Mouse (Mus musculus) kidney, embryonic 16.5 days (tissue): ENCODE measurements around the gene Man1a. TPM values are rescaled to one million over a fixed set of nuclear protein-coding genes. Genes with fewer than 3 reads are reported as not detected.

Source experiments
- ATAC-seq: fragments of 200-750 bp; cut with Nextera tagmentation; 2 replicates; pipeline ENCODE4 v1.8.0; 2017; ENCODE audit warnings: moderate TSS enrichment; ENCODE audit not compliant: low FRiP score, low TSS enrichment
- H3K27ac ChIP-seq: fragments of 300-500 bp; sonication (generic); 2 replicates; pipeline ENCODE4 v1.5.1; 2014; ENCODE audit warnings: low read length
- H3K27me3 ChIP-seq: fragments of 300-500 bp; sonication (generic); 2 replicates; pipeline ENCODE4 v1.6.1; 2014; ENCODE audit warnings: low read length, control low read depth, mixed read lengths; ENCODE audit not compliant: insufficient read depth
- H3K36me3 ChIP-seq: fragments of 300-500 bp; sonication (generic); 2 replicates; pipeline ENCODE4 v1.6.1; 2014; ENCODE audit warnings: low read length, control low read depth, mixed read lengths; ENCODE audit not compliant: insufficient read depth
- H3K4me1 ChIP-seq: fragments of 300-500 bp; sonication (generic); 2 replicates; pipeline ENCODE4 v1.6.1; 2014; ENCODE audit warnings: low read length, control low read depth, mixed read lengths; ENCODE audit not compliant: insufficient read depth
- H3K4me2 ChIP-seq: fragments of 300-500 bp; sonication (generic); replicated peaks from 2 replicates; pipeline ENCODE4 v1.6.1; 2014; ENCODE audit warnings: low read depth, low read length
- H3K4me3 ChIP-seq: fragments of 300-500 bp; sonication (generic); 2 replicates; pipeline ENCODE4 v1.5.1; 2014; ENCODE audit warnings: mild to moderate bottlenecking, low read length
- H3K9ac ChIP-seq: fragments of 300-500 bp; sonication (generic); replicated peaks from 2 replicates; pipeline ENCODE4 v1.6.1; 2014; ENCODE audit warnings: low read length
- H3K9me3 ChIP-seq: fragments of 300-500 bp; sonication (generic); 2 replicates; pipeline ENCODE4 v1.6.1; 2016; ENCODE audit warnings: low read length, control low read depth
- WGBS: fragments of 180-500 bp; shearing (Covaris S2); extraction: QIAGEN DNeasy Blood & Tissue Kit; methylation state at CpG from one replicate; pipeline ENCODE4 v1.1.7; 2014; 5-methylcytosine and 5-hydroxymethylcytosine counted together
- polyA plus RNA-seq: library from polyadenylated mRNA; unstranded; fragments of >200 nt; fragmentation: Nextera tagmentation; extraction: Ambion mirVana; gene quantifications from 2 replicates; pipeline ENCODE4 v1.2.1, GENCODE M21; 2015

The Man1a gene
- polyA plus RNA-seq, 1 experiment from 2014 or later, result 6.5 TPM

DNA sequence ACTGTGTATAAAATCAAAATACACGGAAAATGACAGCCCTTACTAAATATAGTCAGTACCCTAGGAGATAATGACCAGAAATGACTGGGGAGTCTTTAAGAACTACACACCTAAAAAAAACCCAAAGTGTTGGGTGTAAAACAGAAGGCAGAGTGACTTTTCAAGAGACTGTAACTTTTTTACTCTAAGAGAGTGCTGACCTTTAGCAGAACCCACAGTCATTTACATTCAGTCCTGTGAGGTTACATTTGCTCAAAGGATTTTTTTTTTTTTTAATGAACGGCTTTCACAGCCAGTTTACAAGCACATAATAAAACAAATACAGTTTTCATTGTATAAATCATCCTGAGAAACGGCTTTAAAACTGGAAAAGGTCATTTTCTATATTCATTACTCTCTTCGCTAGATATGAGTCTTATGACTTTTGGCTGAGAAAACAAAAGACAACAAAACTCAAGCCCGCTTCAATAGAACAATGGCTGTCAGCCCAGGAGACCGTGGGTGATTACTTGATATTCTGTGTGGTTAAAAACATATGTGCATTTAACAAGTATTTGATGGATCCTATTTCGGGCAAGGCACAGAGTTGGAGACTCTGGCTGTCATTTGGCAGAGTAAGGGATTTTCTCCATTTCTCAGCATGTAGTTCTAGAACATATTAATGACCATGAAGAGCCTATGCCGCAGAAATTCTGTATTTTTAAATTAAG is 12.7 kb downstream of the Man1a start:
- Histone ChIP-seq H3K9me3 (no peaks in the 10 kb centered on the region), H3K9ac (no peak overlapping the region)
- 51% methylated on average over 8 of the region's 8 CpGs for WGBS

DNA sequence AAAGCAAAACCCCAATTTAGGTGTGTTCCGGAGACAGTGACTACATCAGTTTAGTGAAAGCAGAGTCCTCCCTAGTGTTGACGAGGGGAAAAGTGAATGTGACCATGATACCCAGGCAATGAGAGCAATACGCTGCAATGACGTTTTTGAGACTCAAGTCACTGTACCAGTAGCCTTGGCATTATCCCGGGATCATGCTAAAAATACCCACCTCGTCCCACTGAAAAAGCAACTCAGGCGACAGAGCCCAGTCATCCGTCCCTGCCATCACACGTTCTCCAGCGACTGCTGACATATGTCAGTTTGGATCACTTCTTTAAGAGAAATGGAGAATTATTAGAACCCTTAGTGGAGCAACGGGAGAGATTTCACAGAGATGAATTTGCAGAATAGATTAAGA is 13.6 kb downstream of the Man1a start:
- 91% methylated on average over 11 of the region's 11 CpGs for WGBS
- Histone ChIP-seq H3K27ac (no peak overlapping the region), H3K27me3 (no peaks in the 10 kb centered on the region), H3K4me3 (no peak overlapping the region), H3K4me2 (no peak overlapping the region), H3K9me3 (no peaks in the 10 kb centered on the region), H3K9ac (no peak overlapping the region), H3K36me3 (0 out of 2 replicates have a peak, but pooled peaks cover 4% of the 10 kb centered on the region), H3K4me1 (no peaks in the 10 kb centered on the region)
- ATAC-seq, result no peak

More for the DNA sequence above, 12.7 kb downstream of the Man1a start:
- Histone ChIP-seq H3K4me3 (no peak overlapping the region), H3K27ac (no peak overlapping the region), H3K4me2 (no peak overlapping the region), H3K27me3 (no peaks in the 10 kb centered on the region), H3K4me1 (no peaks in the 10 kb centered on the region), H3K36me3 (0 out of 2 replicates have a peak, but pooled peaks cover 4% of the 10 kb centered on the region)
- ATAC-seq, result no peak

DNA sequence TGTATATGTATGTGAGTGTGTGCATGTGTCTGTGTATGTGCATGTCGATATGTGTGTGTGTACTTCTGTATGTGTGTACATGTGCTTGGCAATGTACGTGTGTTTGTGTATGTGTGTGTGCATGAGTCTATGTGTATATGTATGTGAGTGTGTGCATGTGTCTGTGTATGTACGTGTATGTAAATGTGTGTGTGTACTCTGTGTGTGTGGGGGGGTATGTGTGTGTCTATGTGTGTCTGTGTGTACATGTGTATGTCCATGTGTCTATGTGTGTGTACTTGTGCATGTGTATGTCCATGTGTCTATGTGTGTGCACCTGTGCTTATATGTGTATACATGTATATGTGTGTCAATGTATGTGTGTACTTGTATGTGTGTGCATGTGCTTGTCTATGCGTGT is 15.2 kb downstream of the Man1a start:
- Histone ChIP-seq H3K27ac (no peak overlapping the region), H3K9me3 (no peaks in the 10 kb centered on the region), H3K4me1 (no peaks in the 10 kb centered on the region), H3K4me2 (no peak overlapping the region), H3K27me3 (no peaks in the 10 kb centered on the region), H3K36me3 (0 out of 2 replicates have a peak, but pooled peaks cover 4% of the 10 kb centered on the region), H3K4me3 (no peak overlapping the region), H3K9ac (no peak overlapping the region)
- WGBS, result 94% methylated on average over 4 of the region's 4 CpGs
- ATAC-seq, result no peak

DNA sequence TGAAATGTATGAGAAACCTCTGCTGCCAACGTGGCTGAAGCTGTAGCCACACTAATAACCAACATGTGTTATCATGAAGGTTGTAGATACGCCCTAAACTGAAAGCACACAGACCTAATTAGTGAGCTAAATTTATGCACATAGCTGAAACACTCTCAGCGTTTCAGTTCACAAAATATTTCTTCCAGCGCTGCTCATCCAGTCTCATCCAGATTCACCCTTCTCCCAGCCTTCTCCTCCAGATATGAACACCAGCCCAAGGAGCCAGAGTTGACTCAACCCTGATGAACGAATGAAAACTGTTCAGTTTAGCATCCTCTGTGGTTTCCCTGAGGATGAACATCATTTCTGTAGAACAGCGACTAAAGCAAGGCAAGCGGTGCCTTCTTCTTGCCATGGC is 15.8 kb downstream of the Man1a start:
- 86% methylated on average over 7 of the region's 7 CpGs for WGBS
- Histone ChIP-seq H3K27me3 (no peaks in the 10 kb centered on the region), H3K9me3 (no peaks in the 10 kb centered on the region), H3K4me1 (no peaks in the 10 kb centered on the region), H3K4me2 (no peak overlapping the region), H3K4me3 (no peak overlapping the region), H3K36me3 (0 out of 2 replicates have a peak, but pooled peaks cover 4% of the 10 kb centered on the region), H3K9ac (no peak overlapping the region), H3K27ac (no peak overlapping the region)
- no peak for ATAC-seq

DNA sequence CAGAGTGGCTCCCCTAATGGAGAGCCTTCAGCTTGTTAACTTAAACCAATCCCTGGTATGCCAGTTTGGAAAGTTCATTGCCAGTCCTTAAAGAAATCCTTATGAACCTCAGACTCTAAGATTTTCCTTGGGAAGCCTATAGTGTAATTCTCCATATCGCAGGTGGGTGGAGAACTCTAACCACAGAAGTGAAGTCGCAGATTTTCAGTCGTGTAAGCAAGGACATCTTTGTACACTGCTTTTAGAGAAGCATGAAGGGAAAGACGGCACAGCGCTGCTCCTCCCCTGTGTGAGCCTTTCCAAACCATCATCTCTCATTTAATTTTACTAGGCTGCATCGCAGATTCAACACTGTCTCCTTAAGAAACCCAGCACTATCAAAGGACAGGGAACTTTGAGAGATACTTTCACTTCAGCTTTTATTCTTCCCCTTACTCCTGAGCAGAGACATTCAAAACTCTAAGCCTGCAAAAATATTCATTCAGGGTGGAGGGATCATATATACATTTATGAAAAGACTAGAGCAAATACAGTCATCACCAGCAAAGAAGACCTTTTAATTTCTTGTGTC is 16.6 kb downstream of the Man1a start:
- no peak overlapping the region for H3K4me3 ChIP-seq
- 55% methylated on average over 6 of the region's 6 CpGs for WGBS

DNA sequence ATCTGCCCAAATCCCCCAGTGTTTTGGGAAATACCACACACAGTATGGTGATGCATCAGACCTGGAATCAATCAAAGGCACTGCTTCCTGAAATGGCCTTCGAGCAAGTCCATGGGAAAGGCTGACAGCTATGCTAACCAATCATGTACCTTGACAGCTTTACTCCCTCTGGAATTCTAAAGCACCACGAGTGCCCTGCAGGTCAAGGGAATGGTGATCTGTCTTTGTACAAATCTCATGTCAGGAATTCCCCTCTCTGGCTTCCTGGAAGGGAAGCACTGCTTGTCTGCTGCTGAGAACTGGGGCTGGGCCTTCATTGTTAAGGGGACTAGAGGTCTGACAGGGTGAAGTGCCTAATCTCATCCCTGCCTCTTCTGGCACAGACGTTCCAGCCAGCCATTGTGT is 17.3 kb downstream of the Man1a start:
- 0 out of 2 replicates have a peak, but pooled peaks cover 4% of the 10 kb centered on the region for H3K36me3 ChIP-seq
- no peak overlapping the region for H3K4me3 ChIP-seq
- no peak overlapping the region for H3K9ac ChIP-seq
- H3K27me3 ChIP-seq, result no peaks in the 10 kb centered on the region
- no peak overlapping the region for H3K4me2 ChIP-seq
- H3K9me3 ChIP-seq, result no peaks in the 10 kb centered on the region
- peak; percentile 49; the same call in 1 of the 2 replicates for ATAC-seq
- WGBS, result 19% methylated on average over 3 of the region's 3 CpGs
- no peak overlapping the region for H3K27ac ChIP-seq
- no peaks in the 10 kb centered on the region for H3K4me1 ChIP-seq

More for the DNA sequence above, 16.6 kb downstream of the Man1a start:
- Histone ChIP-seq H3K9ac (no peak overlapping the region), H3K4me1 (no peaks in the 10 kb centered on the region), H3K27ac (no peak overlapping the region), H3K27me3 (no peaks in the 10 kb centered on the region), H3K36me3 (0 out of 2 replicates have a peak, but pooled peaks cover 4% of the 10 kb centered on the region), H3K9me3 (no peaks in the 10 kb centered on the region), H3K4me2 (no peak overlapping the region)
- ATAC-seq, result no peak

DNA sequence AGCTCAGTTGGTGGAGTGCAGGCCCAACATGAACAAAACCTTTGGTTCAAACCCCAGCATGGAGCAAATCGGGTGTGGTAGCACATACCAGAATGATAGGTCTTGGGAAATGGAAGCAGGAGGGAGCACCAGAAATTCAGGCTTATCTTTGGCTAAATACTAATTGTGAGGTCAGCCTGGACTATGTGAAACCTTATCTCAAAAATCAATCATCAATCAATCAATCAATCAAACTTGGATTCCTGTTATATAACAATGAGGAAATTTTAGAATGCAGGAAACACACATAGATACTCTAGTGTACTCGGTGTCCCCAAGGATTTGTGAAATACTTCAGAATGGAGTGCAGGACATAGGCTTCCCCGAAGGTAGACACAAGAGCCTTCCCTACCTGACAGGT is 17.8 kb downstream of the Man1a start:
- WGBS, result 75% methylated on average over 3 of the region's 3 CpGs
- H3K9me3 ChIP-seq, result no peaks in the 10 kb centered on the region
- no peaks in the 10 kb centered on the region for H3K4me1 ChIP-seq
- no peak overlapping the region for H3K27ac ChIP-seq
- ATAC-seq, result no peak
- no peak overlapping the region for H3K4me2 ChIP-seq
- H3K36me3 ChIP-seq, result 0 out of 2 replicates have a peak, but pooled peaks cover 4% of the 10 kb centered on the region
- no peak overlapping the region for H3K9ac ChIP-seq
- no peaks in the 10 kb centered on the region for H3K27me3 ChIP-seq
- no peak overlapping the region for H3K4me3 ChIP-seq

DNA sequence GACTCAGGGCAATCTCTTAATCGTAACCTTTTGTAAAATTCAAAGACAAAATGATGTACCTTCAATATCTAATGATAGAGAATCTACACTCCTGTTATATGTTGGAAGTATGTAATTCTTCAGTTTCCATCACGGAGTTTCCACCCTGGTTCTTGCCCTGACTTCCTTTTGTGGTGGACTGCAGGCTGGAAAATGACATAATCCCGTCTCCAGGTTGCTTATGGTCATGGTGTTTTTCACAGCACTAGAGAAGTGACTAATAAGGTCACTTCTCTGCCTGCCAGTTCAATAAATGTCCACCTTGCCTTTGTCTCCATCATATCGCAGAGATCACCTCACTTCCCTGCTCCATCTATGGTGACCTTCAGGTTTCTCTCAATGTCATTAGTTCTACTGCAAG is 22.2 kb downstream of the Man1a start:
- Histone ChIP-seq H3K9me3 (no peaks in the 10 kb centered on the region), H3K4me1 (no peaks in the 10 kb centered on the region), H3K36me3 (no peaks in the 10 kb centered on the region), H3K9ac (no peak overlapping the region), H3K27ac (no peak overlapping the region), H3K27me3 (no peaks in the 10 kb centered on the region), H3K4me2 (no peak overlapping the region), H3K4me3 (no peak overlapping the region)
- no peak for ATAC-seq
- WGBS, result 92% methylated on average over 4 of the region's 4 CpGs

DNA sequence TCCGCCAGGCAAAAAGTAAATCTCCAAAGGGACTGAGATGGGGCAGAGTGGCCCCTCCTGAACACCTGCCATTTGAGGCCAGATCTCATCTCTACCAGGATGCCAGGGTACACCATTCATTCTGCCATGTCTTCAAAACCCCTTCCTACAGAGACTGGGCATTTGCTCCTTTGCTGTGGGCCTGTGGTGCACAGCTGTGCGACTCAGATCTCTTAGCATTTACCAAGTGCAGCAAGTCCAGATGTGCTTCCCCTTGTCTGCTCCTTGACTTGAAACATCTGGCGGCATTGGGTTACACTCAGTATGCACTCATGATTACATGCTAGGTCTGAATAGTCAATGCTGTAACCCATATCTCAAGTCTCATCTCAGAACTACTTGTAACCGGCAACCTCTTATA is 28.5 kb downstream of the Man1a start:
- no peak overlapping the region for H3K4me3 ChIP-seq
- peak; percentile 49; the same call in 1 of the 2 replicates for ATAC-seq
- no peaks in the 10 kb centered on the region for H3K36me3 ChIP-seq
- H3K9ac ChIP-seq, result no peak overlapping the region
- H3K27ac ChIP-seq, result no peak overlapping the region
- H3K27me3 ChIP-seq, result no peaks in the 10 kb centered on the region
- H3K4me2 ChIP-seq, result no peak overlapping the region
- no peaks in the 10 kb centered on the region for H3K9me3 ChIP-seq
- 61% methylated on average over 4 of the region's 4 CpGs for WGBS
- H3K4me1 ChIP-seq, result no peaks in the 10 kb centered on the region

DNA sequence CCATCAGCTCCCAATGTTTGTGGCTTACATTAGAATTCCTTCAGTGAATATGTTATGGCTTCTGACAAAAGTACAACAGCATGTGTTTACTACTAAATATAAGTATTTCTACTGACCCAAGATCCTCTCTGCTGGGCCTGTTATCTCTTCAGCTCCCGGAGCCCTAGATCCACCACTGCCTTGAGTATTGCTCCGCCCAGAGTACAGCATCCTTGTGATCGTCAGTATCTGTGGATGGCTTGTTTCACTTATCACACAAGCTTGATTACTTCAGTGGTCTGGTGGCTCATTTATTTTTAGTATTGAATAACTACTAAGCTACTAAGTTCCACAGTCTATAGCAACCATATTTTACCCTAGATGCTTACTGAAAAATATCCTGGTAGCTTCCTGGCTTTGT is 33.1 kb downstream of the Man1a start:
- no peak for ATAC-seq
- 95% methylated on average over 3 of the region's 3 CpGs for WGBS

More for the DNA sequence above, 33.1 kb downstream of the Man1a start:
- no peak overlapping the region for H3K4me2 ChIP-seq
- H3K27me3 ChIP-seq, result no peaks in the 10 kb centered on the region
- no peak overlapping the region for H3K4me3 ChIP-seq
- H3K9ac ChIP-seq, result no peak overlapping the region
- no peaks in the 10 kb centered on the region for H3K36me3 ChIP-seq
- no peak overlapping the region for H3K27ac ChIP-seq
- no peaks in the 10 kb centered on the region for H3K4me1 ChIP-seq
- H3K9me3 ChIP-seq, result no peaks in the 10 kb centered on the region
